10 mouse cellular contexts compared by ENCODE assay signal in the genomic region with DNA sequence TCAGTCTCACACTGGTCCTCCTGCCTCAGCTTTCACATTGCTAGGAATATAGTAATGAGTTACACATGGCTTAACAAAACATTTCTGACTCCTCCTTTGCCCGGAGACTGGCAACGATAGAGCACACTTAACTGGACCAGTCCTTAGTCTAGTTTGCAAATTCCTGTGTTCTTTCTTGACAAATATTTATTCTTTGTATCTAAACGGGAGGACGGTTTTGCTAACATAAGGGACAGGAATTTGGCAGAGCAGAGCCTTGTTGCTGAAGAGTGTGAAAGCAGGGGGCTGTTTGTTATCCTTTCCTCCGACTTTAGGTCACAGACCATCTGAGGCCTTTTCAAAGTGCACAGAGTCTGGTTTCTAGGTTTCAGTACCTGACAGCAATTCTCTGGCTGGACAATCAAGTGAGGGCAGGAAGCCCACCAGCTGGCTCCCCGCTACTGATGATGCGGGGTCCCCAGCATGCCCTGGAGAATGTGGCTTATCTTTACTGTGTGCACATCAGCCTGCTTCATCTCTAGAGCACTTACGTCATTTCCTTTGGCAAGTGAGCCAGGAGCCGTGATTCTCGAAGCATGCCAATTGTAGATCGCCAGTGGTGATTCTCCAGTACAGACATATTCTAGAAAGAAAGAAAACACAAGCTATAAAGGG.
DNase-seq lines count a peak whose midpoint lies in the region; ATAC-seq lines count a peak whose summit lies in the region.
"Had no signal": no experiment of that assay in that cellular context is flagged by ENCODE, and none has a peak within 500 bp of the region (broad histone marks: within the 10 kb centered on the region; RNA-seq: fewer than 3 reads in every experiment).

No protein-coding gene starts in this region.

- H3K27me3 ChIP-seq in kidney, embryonic 16.5 days (ENCODE audit: insufficient read depth, low read length) = no peaks in the 10 kb centered on the region
- H3K27me3 ChIP-seq in intestine, embryonic 14.5 days (replicated peaks; ENCODE audit: control insufficient read depth, insufficient read depth, low read length) = no peaks in the 10 kb centered on the region

- no peak for DNase-seq in kidney, adult 8-10 months
- peak; percentile 40 to 41 for DNase-seq in heart, adult 9 months (ENCODE audit: low spot score in 2 of 2)
- no peak for DNase-seq in intestine, embryonic 14.5 days (ENCODE audit: low spot score)
- peak; percentile 81 for DNase-seq in lung, postnatal 10 days
- no peak for DNase-seq in cerebellum, adult 9-10 months
- DNase-seq in spleen, adult 18-20 months = no peak
- DNase-seq: cerebellum, adult 9-11 months had no signal

- no peak overlapping the region for H3K9ac ChIP-seq in kidney, embryonic 16.5 days (replicated peaks; ENCODE audit: low read length)
- H3K9ac ChIP-seq in intestine, embryonic 14.5 days (ENCODE audit: low read length) = no peak overlapping the region

- no peaks in the 10 kb centered on the region for H3K9me3 ChIP-seq in kidney, embryonic 16.5 days (ENCODE audit: low read length)
- no peaks in the 10 kb centered on the region for H3K9me3 ChIP-seq in intestine, embryonic 14.5 days (ENCODE audit: control insufficient read depth, low read length)
- H3K9me3 ChIP-seq: forebrain, embryonic 10.5 days had no signal

- WGBS in kidney, embryonic 16.5 days = 48% methylated on average over 11 of the region's 11 CpGs
- 32% methylated on average over 11 of the region's 11 CpGs for WGBS in intestine, embryonic 14.5 days

- H3K4me3 ChIP-seq in kidney, embryonic 16.5 days (ENCODE audit: low read length) = no peak overlapping the region
- H3K4me3 ChIP-seq in intestine, embryonic 14.5 days (ENCODE audit: low read depth, low read length) = no peak overlapping the region
- H3K4me3 ChIP-seq: forebrain, embryonic 10.5 days had no signal

- peak overlapping the region; percentile 72 for H3K27ac ChIP-seq in kidney, embryonic 16.5 days (ENCODE audit: low read length)
- H3K27ac ChIP-seq in intestine, embryonic 14.5 days (ENCODE audit: low read depth) = 0 out of 2 replicates have a peak overlapping the region, but pooled peaks have one; percentile 24
- H3K27ac ChIP-seq: forebrain, embryonic 10.5 days; macrophage had no signal

- peaks cover 2% of the 10 kb centered on the region; the same call in 1 of the 2 replicates for H3K36me3 ChIP-seq in kidney, embryonic 16.5 days (ENCODE audit: insufficient read depth, low read length)
- H3K36me3 ChIP-seq in intestine, embryonic 14.5 days (ENCODE audit: control insufficient read depth, insufficient read depth, low read length) = no peaks in the 10 kb centered on the region
- H3K36me3 ChIP-seq: forebrain, embryonic 10.5 days had no signal

- H3K4me1 ChIP-seq in kidney, embryonic 16.5 days (ENCODE audit: insufficient read depth, low read length) = peaks cover 6% of the 10 kb centered on the region; the same call in 1 of the 2 replicates
- no peaks in the 10 kb centered on the region; the same call in 1 of the 2 replicates for H3K4me1 ChIP-seq in intestine, embryonic 14.5 days (replicated peaks; ENCODE audit: control insufficient read depth, insufficient read depth, low read length)
- H3K4me1 ChIP-seq: forebrain, embryonic 10.5 days had no signal

- peak; percentile 37; the same call in 1 of the 2 replicates for ATAC-seq in kidney, embryonic 16.5 days (ENCODE audit: low FRiP score, low TSS enrichment)
- ATAC-seq in intestine, embryonic 14.5 days (replicated peaks; ENCODE audit: low FRiP score, low TSS enrichment, low read depth) = no peak

- H3K4me2 ChIP-seq in kidney, embryonic 16.5 days (replicated peaks; ENCODE audit: low read depth, low read length) = no peak overlapping the region
- H3K4me2 ChIP-seq in intestine, embryonic 14.5 days (ENCODE audit: low read length) = no peak overlapping the region

Comparison
In these comparisons a context has a peak if more than half of its experiments do, and no peak if none do; other contexts are left out.
1. DNase-seq: peak in heart, adult 9 months (2 of 2) and lung, postnatal 10 days (single experiment); none in kidney, adult 8-10 months (0 of 2), intestine, embryonic 14.5 days (single experiment), cerebellum, adult 9-10 months (single experiment) and spleen, adult 18-20 months (0 of 2).